Mouse (Mus musculus): ENCODE data around the gene St3gal5.

DNA sequence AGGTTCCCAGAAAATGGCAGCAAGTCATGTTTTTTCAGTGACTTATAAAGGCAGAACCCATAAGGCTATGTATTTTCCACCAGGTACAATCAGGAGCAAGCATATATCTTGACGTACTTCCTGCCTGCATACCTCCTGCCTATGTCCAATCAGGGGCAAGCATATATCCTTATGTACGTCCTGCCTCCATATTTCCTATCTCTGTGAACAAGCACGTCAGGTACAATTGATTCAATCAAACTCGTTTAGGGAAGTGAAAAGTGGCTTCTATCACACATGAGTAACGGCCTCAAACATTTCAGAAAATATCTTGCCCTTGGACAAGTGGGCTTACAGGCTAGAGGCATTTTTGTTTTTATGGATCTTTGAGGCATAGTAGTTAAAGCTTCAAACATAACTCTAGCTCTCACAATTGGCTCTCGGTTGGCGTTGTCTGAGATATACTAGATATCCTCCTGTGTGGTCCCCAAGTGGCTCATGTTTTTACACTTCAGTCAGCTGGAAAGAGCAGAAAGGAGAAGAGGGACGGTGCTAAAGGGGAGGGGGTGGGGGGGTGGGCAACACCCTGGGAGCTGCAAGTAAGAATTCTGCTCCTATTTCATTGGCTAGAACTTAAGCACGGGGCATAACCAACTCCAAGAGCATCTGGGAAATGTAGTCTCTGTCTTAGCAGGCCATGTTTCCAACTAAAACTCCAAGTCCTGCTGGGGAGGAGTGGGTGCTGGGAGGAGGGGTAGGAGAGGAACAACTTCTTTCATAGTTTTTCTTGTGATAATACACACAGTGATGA, 28.9 kb downstream of the St3gal5 start:
- TF ChIP-seq E2F4 (IDR thresholded peaks at IDR 0.05; ENCODE audit: insufficient replicate concordance, low read depth, low read length) (no peak), POLR2AphosphoS2 (IDR thresholded peaks at IDR 0.05; ENCODE audit: low read depth, low read length) (no peak), TCF12 (IDR thresholded peaks at IDR 0.05; ENCODE audit: low read depth, low read length) (no peak), GABPA (IDR thresholded peaks at IDR 0.05; ENCODE audit: insufficient replicate concordance, low read depth, low read length) (no peak), ETS1 (conservative IDR thresholded peaks at IDR 0.05; ENCODE audit: low read depth, low read length) (no peak), CTCF (conservative IDR thresholded peaks at IDR 0.05 in 1 of 2, IDR thresholded peaks at IDR 0.05 in 1 of 2; ENCODE audit: low read depth in 2 of 2, low read length in 2 of 2) (no peak), EP300 (IDR thresholded peaks at IDR 0.05; ENCODE audit: low read length) (no peak; the same call in 1 of the 2 replicates), POLR2A (IDR thresholded peaks at IDR 0.05; ENCODE audit: low read depth, low read length) (no peak), ZNF384 (IDR thresholded peaks at IDR 0.05; ENCODE audit: low read depth, low read length) (no peak), USF1 (IDR thresholded peaks at IDR 0.05; ENCODE audit: low read depth, low read length) (no peak), ZC3H11A (IDR thresholded peaks at IDR 0.05; ENCODE audit: low read depth, low read length) (no peak), BHLHE40 (IDR thresholded peaks at IDR 0.05; ENCODE audit: low read depth, low read length) (no peak), NRF1 (IDR thresholded peaks at IDR 0.05; ENCODE audit: low read depth, low read length) (no peak)
